Mouse (Mus musculus) gastrocnemius, adult 2 months (tissue): ENCODE measurements around the gene Plscr1. TPM values are rescaled to one million over a fixed set of nuclear protein-coding genes. Genes with fewer than 3 reads are reported as not detected.

ENCODE experiments used
- DNase-seq: peaks from one replicate; pipeline ENCODE4 v3.0.0; 2022
- H3K27ac ChIP-seq: fragments of 200-600 bp; 2 replicates; pipeline ENCODE4 v1.8.1; 2022; ENCODE audit warnings: mild to moderate bottlenecking
- H3K4me3 ChIP-seq: fragments of 200-600 bp; 2 replicates; pipeline ENCODE4 v1.8.1; 2022; ENCODE audit warnings: mild to moderate bottlenecking, moderate library complexity
- CTCF ChIP-seq: fragments of 200-600 bp; IDR thresholded peaks from 2 replicates; pipeline ENCODE4 v1.8.1; 2022; ENCODE audit warnings: antibody characterized with exemption, mild to moderate bottlenecking, moderate library complexity
- intact Hi-C: fragments of 180-260 bp; cut with DNase I; formaldehyde crosslinking; loops from one replicate; pipeline ENCODE4 v1.15.1; 2025
- microRNA-seq: library from miRNA; unstranded; fragments of <30 nt; microRNA quantifications from one replicate; pipeline ENCODE4 v1.2.0, GENCODE M21; 2021
- total RNA-seq, 2 experiments: library from RNA; stranded (reverse); gene quantifications; 2 replicates each; pipeline ENCODE4 v1.2.3; 2021

The Plscr1 gene
- total RNA-seq, 2 experiments from 2014 or later = 0.51 to 1.3 TPM

GRCm38 (mm10) chr9:92293560-92294548 is 44.3 kb downstream of the Plscr1 start:
- Histone ChIP-seq H3K4me3 (no peak overlapping the region), H3K27ac (no peak overlapping the region)
- intact Hi-C loops = no loop called here
- DNase-seq = no peak
- no peak for TF ChIP-seq CTCF

- no peak for DNase-seq
- intact Hi-C loops = no loop called here
- no peak overlapping the region for H3K4me3 ChIP-seq
- TF ChIP-seq CTCF = no peak
- no peak overlapping the region for H3K27ac ChIP-seq
Measured at GRCm38 (mm10) chr9:92298288-92298687, 48.7 kb downstream of the Plscr1 start.

- DNase-seq = no peak
- intact Hi-C loops = no loop called here
- no peak overlapping the region for H3K27ac ChIP-seq
- TF ChIP-seq CTCF = no peak
- H3K4me3 ChIP-seq = no peak overlapping the region
Measured at GRCm38 (mm10) chr9:92301213-92301612, 51.7 kb downstream of the Plscr1 start.

- TF ChIP-seq CTCF = no peak
- Histone ChIP-seq H3K4me3 (no peak overlapping the region), H3K27ac (no peak overlapping the region)
- DNase-seq = no peak
- intact Hi-C loops = no loop called here
Measured at GRCm38 (mm10) chr9:92305075-92305474, 55.5 kb downstream of the Plscr1 start.

- Histone ChIP-seq H3K27ac (no peak overlapping the region), H3K4me3 (no peak overlapping the region)
- no peak for DNase-seq
- intact Hi-C loops = no loop called here
- no peak for TF ChIP-seq CTCF
Measured at GRCm38 (mm10) chr9:92305620-92306220, 56.2 kb downstream of the Plscr1 start.

- intact Hi-C loops = no loop called here
- Histone ChIP-seq H3K4me3 (no peak within 1 kb of the TSS), H3K27ac (no peak within 1 kb of the TSS)
- TF ChIP-seq CTCF = no peak
- DNase-seq = no peak
Measured at GRCm38 (mm10) chr9:92309077-92309476, 59.5 kb downstream of the Plscr1 start, which contains the start of gene 1700057G04Rik. Gene 1700057G04Rik, plus strand, starts transcription at chr9:92309377.

GRCm38 (mm10) chr9:92316791-92317190 is 67.2 kb downstream of the Plscr1 start:
- intact Hi-C loops = no loop called here
- no peak for DNase-seq
- no peak for TF ChIP-seq CTCF
- no peak overlapping the region for H3K27ac ChIP-seq
- H3K4me3 ChIP-seq = no peak overlapping the region

Small RNA genes within 50 kb of the gene (microRNA-seq; reads per million reads assigned to microRNA genes)
- gene Mir6386 = not detected

Other genes starting within 250 kb of the Plscr1 start
- gene Plscr5, start 56.8 kb upstream of the Plscr1 start, total RNA-seq = not detected
- gene Plscr2, start 25.9 kb downstream of the Plscr1 start, total RNA-seq = 1 to 10 TPM in 1 of 2 experiments, under 1 TPM in 1; 0.84 to 2.1 TPM
- not detected for gene 1700057G04Rik, start 59.6 kb downstream of the Plscr1 start, total RNA-seq
- 1 to 10 TPM; 2.7 to 3.3 TPM for gene Plscr4, start 207.6 kb downstream of the Plscr1 start, total RNA-seq